Comparison of ENCODE assay signal across 18 mouse cellular contexts in genomic region chr2:145460854-145461423, GRCm38 (mm10).
A peak's percentile ranks its signal among the peaks of the same experiment; 100 is the strongest.
DNase-seq lines count a peak whose midpoint lies in the region; ATAC-seq and TF ChIP-seq lines count a peak whose summit lies in the region.
"Had no signal": no experiment of that assay in that cellular context is flagged by ENCODE, and none has a peak within 500 bp of the region (broad histone marks: within the 10 kb centered on the region; RNA-seq: fewer than 3 reads in every experiment).

No protein-coding gene starts in this region.

- no peak overlapping the region for H3K4me2 ChIP-seq in forebrain, embryonic 14.5 days (ENCODE audit: low read length)
- H3K4me2 ChIP-seq in lung, embryonic 14.5 days: no peak overlapping the region
- no peak overlapping the region for H3K4me2 ChIP-seq in midbrain, embryonic 15.5 days
- H3K4me2 ChIP-seq: heart, embryonic 11.5 days; liver, embryonic 12.5 days; midbrain, embryonic 12.5 days; neural tube, embryonic 13.5 days had no signal

- WGBS in forebrain, embryonic 14.5 days: 29% methylated on average over 3 of the region's 3 CpGs
- WGBS in forebrain, embryonic 10.5 days: 66% methylated on average over 3 of the region's 3 CpGs
- 40% methylated on average over 3 of the region's 3 CpGs for WGBS in lung, embryonic 14.5 days
- 41% methylated on average over 3 of the region's 3 CpGs for WGBS in midbrain, embryonic 15.5 days

- 0 out of 2 replicates have a peak, but pooled peaks have one; percentile 34 for ATAC-seq in forebrain, embryonic 14.5 days
- ATAC-seq in lung, embryonic 14.5 days (ENCODE audit: insufficient read depth): no peak
- ATAC-seq in midbrain, embryonic 15.5 days (replicated peaks): no peak; the same call in 1 of the 2 replicates
- no peak for ATAC-seq in cerebellum, adult (ENCODE audit: insufficient number of reproducible peaks, low FRiP score, low TSS enrichment)
- ATAC-seq: liver, embryonic 12.5 days had no signal

- H3K9me3 ChIP-seq in forebrain, embryonic 14.5 days (replicated peaks; ENCODE audit: control insufficient read depth, low read length): no peaks in the 10 kb centered on the region
- no peaks in the 10 kb centered on the region for H3K9me3 ChIP-seq in forebrain, embryonic 10.5 days
- H3K9me3 ChIP-seq in lung, embryonic 14.5 days (ENCODE audit: low read depth, low read length): no peaks in the 10 kb centered on the region
- no peaks in the 10 kb centered on the region for H3K9me3 ChIP-seq in midbrain, embryonic 15.5 days
- H3K9me3 ChIP-seq: liver, embryonic 12.5 days; midbrain, embryonic 12.5 days; neural tube, embryonic 13.5 days had no signal

- no peak overlapping the region for H3K27ac ChIP-seq in forebrain, embryonic 14.5 days (ENCODE audit: low read depth, low read length)
- no peak overlapping the region for H3K27ac ChIP-seq in forebrain, embryonic 10.5 days
- H3K27ac ChIP-seq in lung, embryonic 14.5 days (ENCODE audit: low read depth): no peak overlapping the region
- peak overlapping the region; percentile 25; the same call in 1 of the 2 replicates for H3K27ac ChIP-seq in midbrain, embryonic 15.5 days
- H3K27ac ChIP-seq: kidney, postnatal 0 days; liver, embryonic 12.5 days; midbrain, embryonic 12.5 days; neural tube, embryonic 13.5 days had no signal

- H3K4me1 ChIP-seq in forebrain, embryonic 14.5 days (ENCODE audit: control insufficient read depth, insufficient read depth, low read length): 0 out of 2 replicates have a peak, but pooled peaks cover 4% of the 10 kb centered on the region
- peaks cover 3% of the 10 kb centered on the region; the same call in 1 of the 2 replicates for H3K4me1 ChIP-seq in forebrain, embryonic 10.5 days
- no peaks in the 10 kb centered on the region for H3K4me1 ChIP-seq in lung, embryonic 14.5 days (ENCODE audit: insufficient read depth)
- peaks cover 4% of the 10 kb centered on the region for H3K4me1 ChIP-seq in midbrain, embryonic 15.5 days
- H3K4me1 ChIP-seq: liver, embryonic 12.5 days; midbrain, embryonic 12.5 days had no signal

- no peak overlapping the region for H3K9ac ChIP-seq in forebrain, embryonic 14.5 days (ENCODE audit: low read length)
- H3K9ac ChIP-seq in lung, embryonic 14.5 days: no peak overlapping the region
- no peak overlapping the region for H3K9ac ChIP-seq in midbrain, embryonic 15.5 days
- H3K9ac ChIP-seq: liver, embryonic 12.5 days; midbrain, embryonic 12.5 days; neural tube, embryonic 13.5 days had no signal

- no peaks in the 10 kb centered on the region for H3K27me3 ChIP-seq in forebrain, embryonic 14.5 days (replicated peaks; ENCODE audit: control insufficient read depth, insufficient read depth, low read length)
- no peaks in the 10 kb centered on the region for H3K27me3 ChIP-seq in forebrain, embryonic 10.5 days (ENCODE audit: poor library complexity, severe bottlenecking)
- H3K27me3 ChIP-seq in lung, embryonic 14.5 days (ENCODE audit: insufficient read depth, low read length): no peaks in the 10 kb centered on the region
- no peaks in the 10 kb centered on the region for H3K27me3 ChIP-seq in midbrain, embryonic 15.5 days (replicated peaks)
- H3K27me3 ChIP-seq: liver, embryonic 12.5 days; midbrain, embryonic 12.5 days; neural tube, embryonic 13.5 days had no signal

- DNase-seq in forebrain, embryonic 14.5 days (ENCODE audit: low spot score): peak; percentile 47
- no peak for DNase-seq in forebrain, embryonic 10.5 days (ENCODE audit: extremely low spot score, low spot score)
- DNase-seq in lung, embryonic 14.5 days: peak; percentile 31
- DNase-seq in lung, adult 18-20 months: no peak
- peak; percentile 40 for DNase-seq in adipocyte (ENCODE audit: low spot score)
- no peak for DNase-seq in frontal cortex, postnatal 25 days (ENCODE audit: low spot score in 2 of 2)
- DNase-seq: cerebellum, adult 9-10 months; gastrocnemius, postnatal 14 days; layer of hippocampus, adult 9-11 months; right cerebral cortex, adult 18-20 months had no signal

- H3K36me3 ChIP-seq in forebrain, embryonic 14.5 days (ENCODE audit: control insufficient read depth, insufficient read depth, low read length): no peaks in the 10 kb centered on the region
- H3K36me3 ChIP-seq in forebrain, embryonic 10.5 days (replicated peaks): no peaks in the 10 kb centered on the region
- no peaks in the 10 kb centered on the region for H3K36me3 ChIP-seq in lung, embryonic 14.5 days (ENCODE audit: insufficient read depth)
- H3K36me3 ChIP-seq in midbrain, embryonic 15.5 days (replicated peaks): no peaks in the 10 kb centered on the region
- H3K36me3 ChIP-seq: G1E; liver, embryonic 12.5 days; midbrain, embryonic 12.5 days; neural tube, embryonic 13.5 days had no signal

- no peak overlapping the region for H3K4me3 ChIP-seq in forebrain, embryonic 14.5 days (ENCODE audit: low read depth, low read length)
- H3K4me3 ChIP-seq in forebrain, embryonic 10.5 days: no peak overlapping the region
- no peak overlapping the region for H3K4me3 ChIP-seq in lung, embryonic 14.5 days (ENCODE audit: low read depth, low read length)
- no peak overlapping the region for H3K4me3 ChIP-seq in midbrain, embryonic 15.5 days
- H3K4me3 ChIP-seq: liver, embryonic 12.5 days; midbrain, embryonic 12.5 days; neural tube, embryonic 13.5 days had no signal

- TF ChIP-seq CTCF in lung, embryonic 14.5 days (IDR thresholded peaks at IDR 0.05; ENCODE audit: low read depth): no peak

Comparison
In these comparisons a context has a peak if more than half of its experiments do, and no peak if none do; other contexts are left out.
1. DNase-seq: peak in forebrain, embryonic 14.5 days (single experiment), lung, embryonic 14.5 days (single experiment) and adipocyte (single experiment); none in forebrain, embryonic 10.5 days (single experiment), lung, adult 18-20 months (0 of 2) and frontal cortex, postnatal 25 days (0 of 2).